In the genomic region with DNA sequence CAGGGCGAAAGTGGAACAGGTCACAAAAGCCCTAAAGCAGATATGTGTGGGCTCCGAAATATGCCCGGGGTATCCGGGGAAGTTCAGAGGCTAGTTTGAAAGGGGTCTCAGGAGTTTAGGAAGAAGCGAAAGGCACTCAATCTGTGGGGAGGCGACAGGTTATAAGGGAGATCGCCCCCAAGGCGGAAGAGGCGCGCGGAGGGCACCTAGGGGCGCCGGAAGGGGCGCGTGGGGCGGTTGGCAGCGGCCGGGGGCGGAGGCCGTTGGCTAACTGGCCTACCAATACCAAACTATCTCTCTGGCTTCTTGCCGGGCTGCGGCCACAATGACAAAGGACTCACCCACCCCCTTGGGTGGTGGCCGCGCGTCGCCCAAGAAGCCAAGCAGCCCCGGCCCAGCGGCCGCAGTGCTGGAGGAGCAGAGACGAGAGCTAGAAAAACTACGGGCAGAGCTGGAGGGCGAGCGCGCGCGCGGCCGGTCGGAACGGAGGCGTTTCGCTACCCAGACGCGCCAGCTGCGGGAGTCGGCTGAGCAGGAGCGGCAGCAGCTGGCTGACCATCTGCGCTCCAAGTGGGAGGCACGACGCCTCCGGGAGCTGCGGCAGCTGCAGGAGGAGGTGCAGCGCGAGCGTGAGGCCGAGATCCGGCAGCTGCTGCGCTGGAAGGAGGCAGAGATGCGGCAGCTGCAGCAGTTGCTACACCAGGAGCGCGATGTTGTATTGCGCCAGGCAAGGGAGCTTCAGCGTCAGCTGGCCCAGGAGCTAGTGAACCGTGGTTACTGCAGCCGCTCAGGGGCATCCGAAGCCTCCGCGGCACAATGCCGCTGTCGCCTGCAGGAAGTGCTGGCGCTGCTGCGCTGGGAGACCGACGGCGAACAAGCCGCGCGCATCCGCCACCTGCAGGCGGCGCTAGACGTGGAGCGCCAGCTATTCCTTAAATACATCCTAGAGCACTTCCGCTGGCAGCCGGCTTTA, we compare ENCODE assay signal across 8 mouse cellular contexts. TPM values are rescaled to one million over a fixed set of nuclear protein-coding genes. Genes with fewer than 3 reads are reported as not detected.
DNase-seq lines count a peak whose midpoint lies in the region; ATAC-seq lines count a peak whose summit lies in the region.

A gene (plus strand): TSS at position 215 of the 973 bp plus-strand sequence.

- under 1% methylated on average over 85 of the region's 85 CpGs for WGBS in intestine, embryonic 16.5 days
- under 1% methylated on average over 85 of the region's 85 CpGs for WGBS in midbrain, embryonic 10.5 days

- peaks cover 19% of the 10 kb centered on the region for H3K4me1 ChIP-seq in intestine, embryonic 16.5 days (ENCODE audit: control insufficient read depth, insufficient read depth, low read length)
- peaks cover 30% of the 10 kb centered on the region for H3K4me1 ChIP-seq in midbrain, embryonic 10.5 days

- peak within 1 kb of the TSS; percentile 97 for H3K4me2 ChIP-seq in intestine, embryonic 16.5 days (ENCODE audit: low read depth, low read length)

- H3K27me3 ChIP-seq in intestine, embryonic 16.5 days (replicated peaks; ENCODE audit: control insufficient read depth, insufficient read depth, low read length): peaks cover 4% of the 10 kb centered on the region; the same call in 1 of the 2 replicates
- peaks cover 54% of the 10 kb centered on the region for H3K27me3 ChIP-seq in midbrain, embryonic 10.5 days (ENCODE audit: low read depth, poor library complexity, severe bottlenecking)

- peak; percentile 74 for ATAC-seq in intestine, embryonic 16.5 days

- peak within 1 kb of the TSS; percentile 71 for H3K9ac ChIP-seq in intestine, embryonic 16.5 days (ENCODE audit: low read depth, low read length)

- H3K27ac ChIP-seq in intestine, embryonic 16.5 days (ENCODE audit: low read length): 0 out of 2 replicates have a peak within 1 kb of the TSS, but pooled peaks have one; percentile 31
- peak within 1 kb of the TSS; percentile 91 for H3K27ac ChIP-seq in midbrain, embryonic 10.5 days (replicated peaks)

- H3K36me3 ChIP-seq in intestine, embryonic 16.5 days (ENCODE audit: control insufficient read depth, insufficient read depth, low read length): no peaks in the 10 kb centered on the region
- H3K36me3 ChIP-seq in midbrain, embryonic 10.5 days: peaks cover 23% of the 10 kb centered on the region

- no peaks in the 10 kb centered on the region for H3K9me3 ChIP-seq in intestine, embryonic 16.5 days (ENCODE audit: control insufficient read depth, low read length)
- H3K9me3 ChIP-seq in midbrain, embryonic 10.5 days (replicated peaks): peaks cover 3% of the 10 kb centered on the region; the same call in 1 of the 2 replicates

- intact Hi-C loops in left cerebral cortex, postnatal 36 days (cut with DNase I): loop anchor here (1.0 kb wide), 1 partner anchor 68 kb away; a partner anchor contains a TSS

- DNase-seq in adrenal gland, adult 2 months: peak; percentile 90
- peak; percentile 93 for DNase-seq in embryo, embryonic 9.5 days (ENCODE audit: extremely low spot score)
- peak; percentile 55 to 86 for DNase-seq in gastrocnemius, postnatal 4 days (ENCODE audit: low spot score in 2 of 2)
- DNase-seq in left cerebral cortex, postnatal 36 days (ENCODE audit: low spot score in 2 of 2): peak; percentile 79 to 84
- DNase-seq in midbrain, embryonic 10.5 days (ENCODE audit: low spot score): peak; percentile 93
- peak; percentile 92 for DNase-seq in right cerebral cortex, postnatal 4 days
- DNase-seq in yolk sac, embryonic 10.5 days (ENCODE audit: low spot score): peak; percentile 85

- H3K4me3 ChIP-seq in intestine, embryonic 16.5 days (ENCODE audit: low read length): peak within 1 kb of the TSS; percentile 56
- peak within 1 kb of the TSS; percentile 67 for H3K4me3 ChIP-seq in midbrain, embryonic 10.5 days

RNA-seq across cellular contexts. Expression of the gene that starts here (rescaled TPM):
- total RNA-seq in adrenal gland, adult 2 months (2021): under 1 TPM in 1 of 2 experiments, not detected in 1; 0.07 TPM
- not detected in 2 replicates for polyA plus RNA-seq in adrenal gland, adult 2 months (2012; rRNA removed)
- total RNA-seq in gastrocnemius, postnatal 4 days (2021): under 1 TPM; 0.22 to 0.29 TPM
- 0.48 and 0.49 TPM in 2 replicates for polyA plus RNA-seq in intestine, embryonic 16.5 days (2015; fragmentation: Nextera tagmentation; extraction: Ambion mirVana)
- total RNA-seq in left cerebral cortex, postnatal 36 days (2021): 1 to 10 TPM; 1.7 to 2.0 TPM
- polyA plus RNA-seq in midbrain, embryonic 10.5 days (2016; fragmentation: Nextera tagmentation; extraction: Ambion mirVana): 1.4 and 2.2 TPM in 2 replicates

Comparison
In these comparisons a context has a peak if more than half of its experiments do, and no peak if none do; other contexts are left out.
1. Peak in every context shown above with its lines: DNase-seq, ATAC-seq, H3K4me3 ChIP-seq and H3K27ac ChIP-seq.
2. Peak in DNase-seq in adrenal gland, adult 2 months; RNA of the gene not detected or under 1 TPM.
3. Peak in DNase-seq in gastrocnemius, postnatal 4 days; RNA of the gene not detected or under 1 TPM.
4. Peak in ATAC-seq, H3K4me3 ChIP-seq, H3K27ac ChIP-seq, H3K9ac ChIP-seq and H3K4me2 ChIP-seq in intestine, embryonic 16.5 days; RNA of the gene not detected or under 1 TPM.